Mouse (Mus musculus) kidney, embryonic 16.5 days (tissue): ENCODE results near the gene Rbp4. TPM values are rescaled to one million over a fixed set of nuclear protein-coding genes. Genes with fewer than 3 reads are reported as not detected.

Experiments
- ATAC-seq: fragments of 200-750 bp; cut with Nextera tagmentation; 2 replicates; pipeline ENCODE4 v1.8.0; 2017; ENCODE audit warnings: moderate TSS enrichment; ENCODE audit not compliant: low FRiP score, low TSS enrichment
- H3K27ac ChIP-seq: fragments of 300-500 bp; sonication (generic); 2 replicates; pipeline ENCODE4 v1.5.1; 2014; ENCODE audit warnings: low read length
- H3K27me3 ChIP-seq: fragments of 300-500 bp; sonication (generic); 2 replicates; pipeline ENCODE4 v1.6.1; 2014; ENCODE audit warnings: low read length, control low read depth, mixed read lengths; ENCODE audit not compliant: insufficient read depth
- H3K36me3 ChIP-seq: fragments of 300-500 bp; sonication (generic); 2 replicates; pipeline ENCODE4 v1.6.1; 2014; ENCODE audit warnings: low read length, control low read depth, mixed read lengths; ENCODE audit not compliant: insufficient read depth
- H3K4me1 ChIP-seq: fragments of 300-500 bp; sonication (generic); 2 replicates; pipeline ENCODE4 v1.6.1; 2014; ENCODE audit warnings: low read length, control low read depth, mixed read lengths; ENCODE audit not compliant: insufficient read depth
- H3K4me2 ChIP-seq: fragments of 300-500 bp; sonication (generic); replicated peaks from 2 replicates; pipeline ENCODE4 v1.6.1; 2014; ENCODE audit warnings: low read depth, low read length
- H3K4me3 ChIP-seq: fragments of 300-500 bp; sonication (generic); 2 replicates; pipeline ENCODE4 v1.5.1; 2014; ENCODE audit warnings: mild to moderate bottlenecking, low read length
- H3K9ac ChIP-seq: fragments of 300-500 bp; sonication (generic); replicated peaks from 2 replicates; pipeline ENCODE4 v1.6.1; 2014; ENCODE audit warnings: low read length
- H3K9me3 ChIP-seq: fragments of 300-500 bp; sonication (generic); 2 replicates; pipeline ENCODE4 v1.6.1; 2016; ENCODE audit warnings: low read length, control low read depth
- WGBS: fragments of 180-500 bp; shearing (Covaris S2); extraction: QIAGEN DNeasy Blood & Tissue Kit; methylation state at CpG from one replicate; pipeline ENCODE4 v1.1.7; 2014; 5-methylcytosine and 5-hydroxymethylcytosine counted together
- polyA plus RNA-seq: library from polyadenylated mRNA; unstranded; fragments of >200 nt; fragmentation: Nextera tagmentation; extraction: Ambion mirVana; gene quantifications from 2 replicates; pipeline ENCODE4 v1.2.1, GENCODE M21; 2015

Gene Rbp4
- 5.0 and 9.1 TPM in 2 replicates for polyA plus RNA-seq

GRCm38 (mm10) chr19:38125219-38125610, at the start of gene Rbp4:
Gene Rbp4, minus strand, starts transcription at chr19:38125281.
- 54% methylated on average over 6 of the region's 6 CpGs for WGBS
- H3K27ac ChIP-seq = no peak within 1 kb of the TSS

DNA sequence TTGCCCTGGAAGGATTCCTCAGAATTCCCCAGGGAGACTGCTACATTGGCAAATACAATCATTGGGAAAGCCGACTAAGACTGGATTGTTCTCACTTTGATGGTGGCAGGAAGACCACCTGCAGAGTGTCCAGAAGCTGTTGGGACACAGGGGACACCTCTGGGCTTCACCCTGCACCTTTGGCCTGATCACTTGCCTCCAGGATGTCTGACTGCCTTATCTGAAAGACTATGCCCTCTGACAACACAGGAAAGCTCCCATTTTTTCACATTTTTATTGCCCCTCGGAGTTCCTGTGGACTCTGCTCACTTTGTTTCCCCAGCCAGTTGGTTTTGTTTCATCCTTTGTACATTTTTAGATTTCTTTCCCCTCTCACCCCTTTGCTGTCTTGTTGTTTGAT, 39.6 kb upstream of the Rbp4 start:
- Histone ChIP-seq H3K4me3 (no peak overlapping the region), H3K4me2 (no peak overlapping the region), H3K4me1 (no peaks in the 10 kb centered on the region), H3K9me3 (peaks cover 3% of the 10 kb centered on the region; the same call in 1 of the 2 replicates), H3K27me3 (no peaks in the 10 kb centered on the region), H3K9ac (no peak overlapping the region), H3K36me3 (no peaks in the 10 kb centered on the region), H3K27ac (no peak overlapping the region)
- WGBS = 41% methylated on average over 2 of the region's 2 CpGs
- no peak for ATAC-seq

More at GRCm38 (mm10) chr19:38125219-38125610, at the start of gene Rbp4:
- ATAC-seq = no peak
- Histone ChIP-seq H3K36me3 (no peaks in the 10 kb centered on the region), H3K4me2 (peak within 1 kb of the TSS; percentile 98), H3K27me3 (peaks cover 34% of the 10 kb centered on the region), H3K4me1 (peaks cover 11% of the 10 kb centered on the region; the same call in 1 of the 2 replicates), H3K4me3 (peak within 1 kb of the TSS; percentile 58), H3K9me3 (no peaks in the 10 kb centered on the region), H3K9ac (peak within 1 kb of the TSS; percentile 67)

- Histone ChIP-seq H3K9me3 (no peaks in the 10 kb centered on the region), H3K36me3 (no peaks in the 10 kb centered on the region), H3K4me2 (no peak overlapping the region), H3K9ac (no peak overlapping the region), H3K27me3 (no peaks in the 10 kb centered on the region), H3K4me1 (no peaks in the 10 kb centered on the region), H3K27ac (no peak overlapping the region), H3K4me3 (no peak overlapping the region)
- no peak for ATAC-seq
- WGBS = 88% methylated on average over 21 of the region's 21 CpGs
Measured at GRCm38 (mm10) chr19:38161648-38162354, 36.7 kb upstream of the Rbp4 start.

DNA sequence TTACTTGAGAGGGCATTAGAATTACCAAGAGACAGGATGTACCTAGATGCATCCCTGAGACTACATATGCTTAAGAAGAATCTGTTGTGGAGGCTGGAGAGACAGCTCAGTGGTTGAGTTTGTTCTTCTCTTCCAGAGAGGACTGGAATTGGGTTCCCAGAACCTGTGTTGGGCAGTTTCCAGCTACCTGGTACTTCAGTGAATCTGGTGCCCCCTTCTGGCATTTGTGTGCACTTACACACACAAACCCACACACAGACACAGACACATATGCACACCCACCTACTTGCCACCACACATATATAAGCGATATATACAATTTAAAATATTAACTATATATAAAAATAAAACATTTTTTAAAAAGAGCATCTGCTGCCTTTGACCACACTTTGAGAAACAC, 31.2 kb upstream of the Rbp4 start:
- peaks cover 5% of the 10 kb centered on the region; the same call in 1 of the 2 replicates for H3K4me1 ChIP-seq
- ATAC-seq = no peak
- no peak overlapping the region for H3K4me3 ChIP-seq
- H3K4me2 ChIP-seq = no peak overlapping the region
- H3K9me3 ChIP-seq = no peaks in the 10 kb centered on the region
- no peaks in the 10 kb centered on the region for H3K36me3 ChIP-seq
- no peak overlapping the region for H3K27ac ChIP-seq
- WGBS = 100% methylated on average over 1 of the region's 1 CpGs
- H3K27me3 ChIP-seq = no peaks in the 10 kb centered on the region
- no peak overlapping the region for H3K9ac ChIP-seq

DNA sequence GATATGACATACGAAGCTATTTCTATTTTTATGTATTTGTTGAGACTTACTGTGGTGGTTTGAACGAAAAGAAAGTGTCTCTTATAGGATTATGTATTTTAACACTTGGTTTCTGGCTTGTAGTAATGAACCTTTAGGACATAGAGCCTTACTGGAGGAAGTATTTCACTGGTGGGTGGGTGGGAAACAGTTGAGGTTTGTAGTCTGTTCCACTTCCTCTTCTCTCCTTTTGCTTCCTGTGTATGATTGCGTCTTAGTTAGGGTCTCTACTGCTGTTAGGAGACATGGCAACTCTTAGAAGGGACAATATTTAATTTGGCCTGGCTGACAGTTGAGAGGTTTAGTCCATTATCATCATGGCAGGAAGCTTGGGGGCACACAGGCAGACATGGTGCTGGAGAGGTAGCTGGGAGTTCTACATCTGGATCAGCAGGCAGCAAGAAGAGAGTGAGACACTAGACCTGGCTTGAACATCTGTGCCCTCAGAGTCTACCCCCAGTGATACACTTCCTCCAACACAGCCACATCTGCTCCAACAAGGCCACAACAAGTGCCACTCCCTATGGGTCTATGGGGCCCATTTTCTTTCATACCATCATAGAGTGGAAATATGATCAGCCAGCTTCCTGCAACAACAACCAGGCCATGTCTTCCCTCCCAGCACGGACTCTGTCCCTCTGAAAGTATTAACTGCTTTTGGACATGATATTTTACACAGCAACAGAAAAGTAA, 18.6 kb upstream of the Rbp4 start:
- ATAC-seq = no peak

DNA sequence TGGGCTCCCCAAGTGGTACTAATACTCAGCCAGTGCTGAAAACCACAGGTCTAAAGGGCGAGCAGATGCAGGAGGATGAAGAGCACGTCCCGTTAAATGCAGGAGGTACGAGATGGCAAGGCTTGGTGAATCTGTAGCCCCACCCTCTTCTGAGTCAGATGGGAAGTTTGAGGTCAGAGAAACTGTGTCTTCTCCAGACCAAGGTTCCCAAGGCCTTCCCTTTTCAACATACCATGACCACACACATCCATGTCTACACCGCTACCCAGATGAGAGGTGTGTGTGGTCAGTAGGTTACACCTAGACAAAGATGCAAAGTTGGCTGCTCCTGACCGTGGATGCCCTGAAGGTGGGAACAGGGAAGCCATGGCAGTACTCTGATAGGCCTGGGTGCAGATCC, 9.7 kb upstream of the Rbp4 start:
- no peak for ATAC-seq
- no peak overlapping the region for H3K27ac ChIP-seq
- no peak overlapping the region for H3K9ac ChIP-seq
- WGBS = 91% methylated on average over 6 of the region's 6 CpGs
- H3K9me3 ChIP-seq = no peaks in the 10 kb centered on the region
- no peaks in the 10 kb centered on the region for H3K36me3 ChIP-seq
- H3K27me3 ChIP-seq = no peaks in the 10 kb centered on the region
- H3K4me1 ChIP-seq = no peaks in the 10 kb centered on the region
- H3K4me2 ChIP-seq = no peak overlapping the region
- H3K4me3 ChIP-seq = no peak overlapping the region

More for the DNA sequence above, 18.6 kb upstream of the Rbp4 start:
- no peaks in the 10 kb centered on the region for H3K36me3 ChIP-seq
- no peak overlapping the region for H3K9ac ChIP-seq
- no peak overlapping the region for H3K4me3 ChIP-seq
- WGBS = 76% methylated on average over 4 of the region's 4 CpGs
- no peak overlapping the region for H3K27ac ChIP-seq
- no peaks in the 10 kb centered on the region for H3K9me3 ChIP-seq
- no peaks in the 10 kb centered on the region for H3K27me3 ChIP-seq
- no peak overlapping the region for H3K4me2 ChIP-seq
- H3K4me1 ChIP-seq = no peaks in the 10 kb centered on the region

GRCm38 (mm10) chr19:38133986-38134385, 8.9 kb upstream of the Rbp4 start:
- Histone ChIP-seq H3K9ac (no peak overlapping the region), H3K4me1 (no peaks in the 10 kb centered on the region), H3K27me3 (no peaks in the 10 kb centered on the region), H3K4me2 (no peak overlapping the region), H3K36me3 (no peaks in the 10 kb centered on the region), H3K9me3 (no peaks in the 10 kb centered on the region), H3K27ac (no peak overlapping the region), H3K4me3 (no peak overlapping the region)
- peak; percentile 71 for ATAC-seq
- WGBS = 65% methylated on average over 11 of the region's 11 CpGs

DNA sequence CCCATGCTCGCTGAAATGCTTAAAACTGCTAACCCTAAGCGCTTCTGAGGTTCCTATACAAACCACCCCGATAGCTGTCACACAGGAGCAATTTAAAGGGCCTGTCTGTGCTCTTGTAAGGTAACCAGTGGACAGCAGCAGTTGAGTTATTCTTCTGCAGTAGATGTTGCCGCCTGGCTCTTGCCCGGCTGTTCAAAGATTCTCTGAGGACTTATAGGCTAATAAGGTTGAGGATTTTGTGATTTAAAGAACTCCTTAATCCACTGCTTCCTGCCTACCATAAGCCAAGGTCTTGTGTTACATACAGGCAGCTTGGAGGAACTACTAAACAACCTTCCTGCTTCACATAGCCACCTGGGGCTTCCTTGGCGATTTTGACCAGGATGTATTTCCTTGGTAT, 7.4 kb upstream of the Rbp4 start, which contains the start of gene Pde6c:
Gene Pde6c, plus strand, starts transcription at position 301 of the 400 bp plus-strand sequence.
- no peak for ATAC-seq
- Histone ChIP-seq H3K4me2 (no peak within 1 kb of the TSS), H3K4me3 (no peak within 1 kb of the TSS), H3K9me3 (no peaks in the 10 kb centered on the region), H3K36me3 (no peaks in the 10 kb centered on the region), H3K9ac (no peak within 1 kb of the TSS), H3K4me1 (no peaks in the 10 kb centered on the region), H3K27me3 (no peaks in the 10 kb centered on the region), H3K27ac (no peak within 1 kb of the TSS)
- WGBS = 66% methylated on average over 6 of the region's 6 CpGs

DNA sequence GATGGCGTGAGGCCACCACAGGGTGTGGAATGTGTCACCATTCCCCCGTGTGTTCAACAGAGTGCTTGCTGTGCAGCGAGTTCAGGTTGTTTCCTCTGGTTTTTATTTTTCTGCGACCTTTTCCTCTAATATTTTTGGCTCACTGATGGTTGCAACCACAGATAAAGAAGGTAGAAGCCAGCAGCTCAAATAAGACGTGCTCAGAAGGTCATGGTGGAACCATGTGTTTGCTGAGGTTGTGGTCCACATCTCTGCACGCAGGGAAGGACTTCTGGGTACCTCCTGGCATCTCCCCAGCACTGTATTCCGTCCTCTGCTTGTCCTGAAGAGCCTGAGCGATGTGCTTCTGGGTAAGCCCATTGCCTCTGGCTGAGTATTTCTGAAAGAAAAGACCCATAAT, 1.6 kb upstream of the Rbp4 start:
- H3K27ac ChIP-seq = no peak overlapping the region
- no peak for ATAC-seq
- no peaks in the 10 kb centered on the region for H3K36me3 ChIP-seq

More for the DNA sequence above, 1.6 kb upstream of the Rbp4 start:
- H3K9ac ChIP-seq = no peak overlapping the region
- H3K4me3 ChIP-seq = no peak overlapping the region
- peaks cover 33% of the 10 kb centered on the region for H3K27me3 ChIP-seq
- peaks cover 11% of the 10 kb centered on the region; the same call in 1 of the 2 replicates for H3K4me1 ChIP-seq
- H3K9me3 ChIP-seq = no peaks in the 10 kb centered on the region
- 64% methylated on average over 8 of the region's 8 CpGs for WGBS
- no peak overlapping the region for H3K4me2 ChIP-seq
